In the genomic region with DNA sequence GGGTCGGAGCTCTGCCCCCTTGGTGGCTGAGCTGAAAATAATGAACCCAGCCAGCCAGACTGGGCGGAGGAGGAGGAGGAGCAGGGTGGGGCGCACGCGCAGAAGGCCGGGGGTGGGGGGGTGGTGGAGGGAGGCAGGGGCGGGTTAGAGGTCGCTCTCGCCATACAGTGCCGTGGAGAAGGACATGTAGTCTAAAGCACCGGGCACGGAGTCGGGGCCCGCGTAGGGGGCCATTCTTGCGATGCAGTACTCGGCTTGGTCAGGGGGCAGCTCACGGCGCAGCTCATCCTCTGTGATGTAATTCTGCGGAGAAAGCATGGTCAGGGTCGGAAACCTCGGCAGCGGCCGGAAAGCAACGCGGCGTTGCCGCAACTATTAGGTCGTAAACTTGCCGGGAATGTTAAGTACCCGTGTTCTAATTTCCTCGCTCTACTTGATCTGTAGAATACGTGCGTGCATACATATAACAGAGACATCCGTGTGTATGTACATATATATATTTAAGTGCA, we compare ENCODE assay signal across 7 mouse cellular contexts. TPM values are rescaled to one million over a fixed set of nuclear protein-coding genes. Genes with fewer than 3 reads are reported as not detected.
DNase-seq lines count a peak whose midpoint lies in the region; ATAC-seq and TF ChIP-seq lines count a peak whose summit lies in the region.

No protein-coding gene starts in this region.

- H3K4me1 ChIP-seq in embryonic facial prominence, embryonic 12.5 days = no peaks in the 10 kb centered on the region; the same call in 1 of the 2 replicates
- peaks cover 11% of the 10 kb centered on the region for H3K4me1 ChIP-seq in limb, embryonic 13.5 days
- peaks cover 2% of the 10 kb centered on the region; the same call in 1 of the 2 replicates for H3K4me1 ChIP-seq in midbrain, embryonic 15.5 days
- H3K4me1 ChIP-seq in spleen, adult 2 months (ENCODE audit: control insufficient read depth, insufficient read depth, insufficient read length) = no peaks in the 10 kb centered on the region

- no peaks in the 10 kb centered on the region for H3K27me3 ChIP-seq in embryonic facial prominence, embryonic 12.5 days
- H3K27me3 ChIP-seq in limb, embryonic 13.5 days = no peaks in the 10 kb centered on the region
- H3K27me3 ChIP-seq in midbrain, embryonic 15.5 days (replicated peaks) = no peaks in the 10 kb centered on the region
- H3K27me3 ChIP-seq in spleen, adult 2 months (ENCODE audit: control insufficient read depth, insufficient read depth, low read length) = no peaks in the 10 kb centered on the region

- H3K4me2 ChIP-seq in embryonic facial prominence, embryonic 12.5 days (replicated peaks) = peak overlapping the region; percentile 33
- peak overlapping the region; percentile 50 for H3K4me2 ChIP-seq in limb, embryonic 13.5 days (replicated peaks)
- peak overlapping the region; percentile 36 for H3K4me2 ChIP-seq in midbrain, embryonic 15.5 days

- peak; percentile 87 to 90 for DNase-seq in adrenal gland, postnatal 36 days
- peak; percentile 70 to 88 for DNase-seq in heart, adult 9 months (ENCODE audit: low spot score in 2 of 2)
- peak; percentile 90 for DNase-seq in kidney, adult 9 months
- DNase-seq in spleen, adult 2 months (ENCODE audit: low read depth in 1 of 2, low spot score in 2 of 2) = peak; percentile 64 to 78

- peak overlapping the region; percentile 82; the same call in 1 of the 2 replicates for H3K27ac ChIP-seq in embryonic facial prominence, embryonic 12.5 days
- peak overlapping the region; percentile 72; the same call in 1 of the 2 replicates for H3K27ac ChIP-seq in limb, embryonic 13.5 days
- H3K27ac ChIP-seq in midbrain, embryonic 15.5 days = peak overlapping the region; percentile 95
- peak overlapping the region; percentile 47 for H3K27ac ChIP-seq in spleen, adult 2 months (ENCODE audit: insufficient read depth, low read length)

- ATAC-seq in embryonic facial prominence, embryonic 12.5 days (ENCODE audit: insufficient number of reproducible peaks, insufficient read depth, low FRiP score, low TSS enrichment) = peak; percentile 50; the same call in 1 of the 2 replicates
- ATAC-seq in limb, embryonic 13.5 days (ENCODE audit: low FRiP score, low read depth) = peak; percentile 76
- ATAC-seq in midbrain, embryonic 15.5 days (replicated peaks) = peak; percentile 91

- 18% methylated on average over 35 of the region's 35 CpGs for WGBS in embryonic facial prominence, embryonic 12.5 days
- 29% methylated on average over 35 of the region's 35 CpGs for WGBS in limb, embryonic 13.5 days
- WGBS in midbrain, embryonic 15.5 days = 16% methylated on average over 35 of the region's 35 CpGs
- 14% methylated on average over 35 of the region's 35 CpGs for WGBS in spleen, adult 2 months

- peaks cover 53% of the 10 kb centered on the region for H3K36me3 ChIP-seq in embryonic facial prominence, embryonic 12.5 days
- peaks cover 60% of the 10 kb centered on the region for H3K36me3 ChIP-seq in limb, embryonic 13.5 days
- no peaks in the 10 kb centered on the region for H3K36me3 ChIP-seq in midbrain, embryonic 15.5 days (replicated peaks)
- peaks cover 4% of the 10 kb centered on the region for H3K36me3 ChIP-seq in spleen, adult 2 months (ENCODE audit: control insufficient read depth, insufficient read depth, low read length)

- H3K4me3 ChIP-seq in embryonic facial prominence, embryonic 12.5 days = peak overlapping the region; percentile 57
- peak overlapping the region; percentile 61 for H3K4me3 ChIP-seq in limb, embryonic 13.5 days
- peak overlapping the region; percentile 61 for H3K4me3 ChIP-seq in midbrain, embryonic 15.5 days
- H3K4me3 ChIP-seq in spleen, adult 2 months (ENCODE audit: extremely low read depth, insufficient read depth, insufficient read length) = peak overlapping the region; percentile 74

- peak overlapping the region; percentile 44 for H3K9ac ChIP-seq in embryonic facial prominence, embryonic 12.5 days
- peak overlapping the region; percentile 64 for H3K9ac ChIP-seq in limb, embryonic 13.5 days
- H3K9ac ChIP-seq in midbrain, embryonic 15.5 days = peak overlapping the region; percentile 67

- TF ChIP-seq CTCF in spleen, adult 2 months (IDR thresholded peaks at IDR 0.05; ENCODE audit: extremely low read depth, insufficient read depth, insufficient read length, insufficient replicate concordance) = no peak

- H3K9me3 ChIP-seq in embryonic facial prominence, embryonic 12.5 days = no peaks in the 10 kb centered on the region
- no peaks in the 10 kb centered on the region for H3K9me3 ChIP-seq in limb, embryonic 13.5 days
- no peaks in the 10 kb centered on the region for H3K9me3 ChIP-seq in midbrain, embryonic 15.5 days

- TF ChIP-seq POLR2A in spleen, adult 2 months (IDR thresholded peaks at IDR 0.05; ENCODE audit: low read depth, low read length) = no peak

RNA-seq across cellular contexts. Expression of gene Zfp36l1, which starts 55.4 kb away (rescaled TPM):
- 100 to 1,000 TPM; 230 to 283 TPM for total RNA-seq in adrenal gland, postnatal 36 days (2021)
- polyA plus RNA-seq in embryonic facial prominence, embryonic 12.5 days (2016; fragmentation: Nextera tagmentation; extraction: Ambion mirVana) = 115 and 124 TPM in 2 replicates
- 134 and 146 TPM in 2 replicates for polyA plus RNA-seq in limb, embryonic 13.5 days (2015; fragmentation: Nextera tagmentation; extraction: Ambion mirVana)
- polyA plus RNA-seq in midbrain, embryonic 15.5 days (2015; fragmentation: Nextera tagmentation; extraction: Ambion mirVana) = 37.1 and 41.4 TPM in 2 replicates
- polyA plus RNA-seq in spleen, adult 2 months (2012; rRNA removed) = 251 and 372 TPM in 2 replicates

Comparison
In these comparisons a context has a peak if more than half of its experiments do, and no peak if none do; other contexts are left out.
1. Peak in every context shown above with its lines: DNase-seq, ATAC-seq, H3K4me3 ChIP-seq and H3K27ac ChIP-seq.